In the genomic region with DNA sequence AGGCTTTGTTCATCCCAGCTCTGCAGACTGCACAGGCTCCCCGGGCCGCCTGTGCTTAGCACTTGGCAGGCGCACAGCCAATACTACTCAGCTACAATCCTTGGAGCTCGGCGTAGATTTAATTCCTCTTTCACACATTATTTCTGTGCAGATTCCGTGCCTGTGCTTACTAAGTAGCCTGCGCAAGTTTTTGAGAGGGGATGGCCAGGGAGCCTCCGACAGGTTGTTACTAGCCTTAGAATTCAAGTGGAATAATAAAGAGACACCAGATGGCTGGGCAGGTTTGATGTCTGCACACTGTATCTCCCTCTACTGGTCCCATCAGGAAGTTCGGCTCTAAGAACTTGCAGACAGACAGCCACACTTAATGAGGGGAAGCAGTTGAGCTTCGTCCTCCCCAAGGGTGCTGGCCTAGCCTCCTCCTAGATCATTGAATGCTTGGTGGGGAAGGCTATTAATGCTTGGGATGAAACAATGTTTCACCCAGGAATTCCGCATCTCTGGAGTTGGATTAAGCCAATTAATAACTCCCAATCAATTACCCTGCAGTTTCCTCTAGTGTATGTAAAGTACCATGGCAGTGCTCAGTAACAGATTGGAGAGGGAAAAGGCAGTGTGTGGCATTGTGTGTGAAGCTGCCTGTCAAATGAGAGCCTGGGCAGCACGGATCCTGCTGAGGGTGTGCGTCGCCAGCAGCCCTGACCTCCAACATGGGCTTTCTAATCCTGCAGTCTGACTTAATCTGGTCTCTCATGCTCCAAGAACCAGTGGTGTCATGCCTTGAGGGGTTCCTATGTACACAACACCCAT, we compare ENCODE assay signal across 9 mouse cellular contexts.
DNase-seq lines count a peak whose midpoint lies in the region; ATAC-seq and TF ChIP-seq lines count a peak whose summit lies in the region.
"Had no signal": no experiment of that assay in that cellular context is flagged by ENCODE, and none has a peak within 500 bp of the region (broad histone marks: within the 10 kb centered on the region; RNA-seq: fewer than 3 reads in every experiment).

No protein-coding gene starts in this region.

- H3K9me3 ChIP-seq in intestine, embryonic 14.5 days (ENCODE audit: control insufficient read depth, low read length) = no peaks in the 10 kb centered on the region
- no peaks in the 10 kb centered on the region for H3K9me3 ChIP-seq in intestine, embryonic 16.5 days (ENCODE audit: control insufficient read depth, low read length)
- no peaks in the 10 kb centered on the region for H3K9me3 ChIP-seq in MEL (replicated peaks; ENCODE audit: insufficient read depth, low read length)
- no peaks in the 10 kb centered on the region; the same call in 1 of the 2 replicates for H3K9me3 ChIP-seq in midbrain, embryonic 16.5 days (replicated peaks; ENCODE audit: control insufficient read depth, low read length, poor library complexity, severe bottlenecking)
- H3K9me3 ChIP-seq: embryonic facial prominence, embryonic 12.5 days had no signal

- peak; percentile 54 for TF ChIP-seq RAD21 in MEL (IDR thresholded peaks at IDR 0.05; ENCODE audit: low read depth, low read length)

- ATAC-seq in intestine, embryonic 14.5 days (replicated peaks; ENCODE audit: low FRiP score, low TSS enrichment, low read depth) = no peak
- no peak for ATAC-seq in intestine, embryonic 16.5 days
- ATAC-seq in midbrain, embryonic 16.5 days = peak; percentile 76
- ATAC-seq in erythroblast, adult 5-6 weeks (replicated peaks; ENCODE audit: low FRiP score, poor library complexity, severe bottlenecking) = no peak

- TF ChIP-seq CTCF in MEL (IDR thresholded peaks at IDR 0.05 in 2 of 3, conservative IDR thresholded peaks at IDR 0.05 in 1 of 3; ENCODE audit: control insufficient read depth in 1 of 3, insufficient read depth in 1 of 3, low read depth in 2 of 3, low read length in 3 of 3, poor library complexity in 1 of 3, severe bottlenecking in 1 of 3) = peak; percentile 36 to 69 (median 60)

- H3K9ac ChIP-seq in intestine, embryonic 14.5 days (ENCODE audit: low read length) = no peak overlapping the region
- H3K9ac ChIP-seq in intestine, embryonic 16.5 days (ENCODE audit: low read depth, low read length) = no peak overlapping the region
- no peak overlapping the region for H3K9ac ChIP-seq in MEL (ENCODE audit: control insufficient read depth, low read depth, low read length, poor library complexity, severe bottlenecking)
- H3K9ac ChIP-seq in midbrain, embryonic 16.5 days (ENCODE audit: low read depth, low read length) = no peak overlapping the region
- H3K9ac ChIP-seq: embryonic facial prominence, embryonic 12.5 days had no signal

- no peaks in the 10 kb centered on the region for H3K27me3 ChIP-seq in intestine, embryonic 14.5 days (replicated peaks; ENCODE audit: control insufficient read depth, insufficient read depth, low read length)
- no peaks in the 10 kb centered on the region for H3K27me3 ChIP-seq in intestine, embryonic 16.5 days (replicated peaks; ENCODE audit: control insufficient read depth, insufficient read depth, low read length)
- no peaks in the 10 kb centered on the region for H3K27me3 ChIP-seq in MEL (ENCODE audit: control insufficient read depth in 1 of 2, insufficient read depth in 2 of 2, low read length in 2 of 2)
- H3K27me3 ChIP-seq in midbrain, embryonic 16.5 days (ENCODE audit: control insufficient read depth, insufficient read depth, low read depth, low read length) = no peaks in the 10 kb centered on the region

- no peak overlapping the region for H3K4me3 ChIP-seq in intestine, embryonic 14.5 days (ENCODE audit: low read depth, low read length)
- H3K4me3 ChIP-seq in intestine, embryonic 16.5 days (ENCODE audit: low read length) = no peak overlapping the region
- no peak overlapping the region for H3K4me3 ChIP-seq in MEL (ENCODE audit: control insufficient read depth in 1 of 2, insufficient read depth in 1 of 2, low read depth in 2 of 2, low read length in 2 of 2)
- no peak overlapping the region for H3K4me3 ChIP-seq in midbrain, embryonic 16.5 days (ENCODE audit: low read depth, low read length)
- H3K4me3 ChIP-seq: embryonic facial prominence, embryonic 12.5 days had no signal

- no peak for TF ChIP-seq POLR2A in MEL (IDR thresholded peaks at IDR 0.05; ENCODE audit: control insufficient read depth in 1 of 2, insufficient read depth in 1 of 2, low read depth in 1 of 2, low read length in 2 of 2, poor library complexity in 1 of 2)

- peak; percentile 63 for DNase-seq in intestine, embryonic 14.5 days (ENCODE audit: low spot score)
- DNase-seq in MEL (ENCODE audit: low read depth, low spot score) = peak; percentile 66
- peak; percentile 79 to 83 for DNase-seq in cerebellum, postnatal 14 days
- peak; percentile 66 to 82 for DNase-seq in frontal cortex, postnatal 36 days (ENCODE audit: low spot score in 2 of 2)
- DNase-seq in left cerebral cortex, adult 18-20 months (ENCODE audit: low spot score in 2 of 2) = peak; percentile 61 to 66

- no peaks in the 10 kb centered on the region for H3K79me2 ChIP-seq in MEL (ENCODE audit: control insufficient read depth, insufficient read depth, low read length, poor library complexity)

- H3K4me2 ChIP-seq in intestine, embryonic 14.5 days (ENCODE audit: low read length) = no peak overlapping the region
- H3K4me2 ChIP-seq in intestine, embryonic 16.5 days (ENCODE audit: low read depth, low read length) = no peak overlapping the region
- H3K4me2 ChIP-seq in midbrain, embryonic 16.5 days (ENCODE audit: low read length) = peak overlapping the region; percentile 26; the same call in 1 of the 2 replicates
- H3K4me2 ChIP-seq: embryonic facial prominence, embryonic 12.5 days had no signal

- H3K4me1 ChIP-seq in intestine, embryonic 14.5 days (replicated peaks; ENCODE audit: control insufficient read depth, insufficient read depth, low read length) = no peaks in the 10 kb centered on the region
- no peaks in the 10 kb centered on the region for H3K4me1 ChIP-seq in intestine, embryonic 16.5 days (ENCODE audit: control insufficient read depth, insufficient read depth, low read length)
- H3K4me1 ChIP-seq in MEL (ENCODE audit: control insufficient read depth in 1 of 2, insufficient read depth in 2 of 2, low read length in 2 of 2) = no peaks in the 10 kb centered on the region
- peaks cover 9% of the 10 kb centered on the region; the same call in 1 of the 2 replicates for H3K4me1 ChIP-seq in midbrain, embryonic 16.5 days (ENCODE audit: control insufficient read depth, insufficient read depth, low read length)
- H3K4me1 ChIP-seq: embryonic facial prominence, embryonic 12.5 days had no signal

- no peak for TF ChIP-seq EP300 in MEL (IDR thresholded peaks at IDR 0.05; ENCODE audit: low read depth in 1 of 2, low read length in 2 of 2)

- no peak overlapping the region for H3K27ac ChIP-seq in intestine, embryonic 14.5 days (ENCODE audit: low read depth)
- H3K27ac ChIP-seq in intestine, embryonic 16.5 days (ENCODE audit: low read length) = no peak overlapping the region
- no peak overlapping the region for H3K27ac ChIP-seq in MEL (ENCODE audit: control insufficient read depth, low read depth, low read length)
- H3K27ac ChIP-seq in midbrain, embryonic 16.5 days (ENCODE audit: low read length) = peak overlapping the region; percentile 35; the same call in 1 of the 2 replicates
- H3K27ac ChIP-seq: embryonic facial prominence, embryonic 12.5 days had no signal

- H3K36me3 ChIP-seq in intestine, embryonic 14.5 days (ENCODE audit: control insufficient read depth, insufficient read depth, low read length) = no peaks in the 10 kb centered on the region
- H3K36me3 ChIP-seq in intestine, embryonic 16.5 days (ENCODE audit: control insufficient read depth, insufficient read depth, low read length) = no peaks in the 10 kb centered on the region
- no peaks in the 10 kb centered on the region for H3K36me3 ChIP-seq in MEL (ENCODE audit: control insufficient read depth in 1 of 2, insufficient read depth in 2 of 2, low read length in 2 of 2)
- no peaks in the 10 kb centered on the region for H3K36me3 ChIP-seq in midbrain, embryonic 16.5 days (ENCODE audit: control insufficient read depth, insufficient read depth, low read length)
- H3K36me3 ChIP-seq: embryonic facial prominence, embryonic 12.5 days had no signal

- WGBS in intestine, embryonic 14.5 days = 65% methylated on average over 14 of the region's 14 CpGs
- 62% methylated on average over 14 of the region's 14 CpGs for WGBS in intestine, embryonic 16.5 days
- WGBS in midbrain, embryonic 16.5 days = 33% methylated on average over 14 of the region's 14 CpGs

TF ChIP-seq in MEL, 35 proteins besides CTCF, POLR2A, EP300 and RAD21:
- TF ChIP-seq ZC3H11A (IDR thresholded peaks at IDR 0.05; ENCODE audit: low read depth, low read length) = no peak; the same call in 1 of the 2 replicates
- TF ChIP-seq SMC3 (IDR thresholded peaks at IDR 0.05; ENCODE audit: low read depth, low read length) = peak; percentile 65
